Mouse (Mus musculus): ENCODE measurements around the gene Rgsl1. TPM values are rescaled to one million over a fixed set of nuclear protein-coding genes. Genes with fewer than 3 reads are reported as not detected.

The Rgsl1 gene
- polyA plus RNA-seq (2014; fragmentation: Illumina TruSeq; extraction: RNeasy Lipid Tissue Mini Kit (QIAGEN cat#74804); ENCODE audit: insufficient read depth, low read depth, low replicate concordance) = not detected

DNA sequence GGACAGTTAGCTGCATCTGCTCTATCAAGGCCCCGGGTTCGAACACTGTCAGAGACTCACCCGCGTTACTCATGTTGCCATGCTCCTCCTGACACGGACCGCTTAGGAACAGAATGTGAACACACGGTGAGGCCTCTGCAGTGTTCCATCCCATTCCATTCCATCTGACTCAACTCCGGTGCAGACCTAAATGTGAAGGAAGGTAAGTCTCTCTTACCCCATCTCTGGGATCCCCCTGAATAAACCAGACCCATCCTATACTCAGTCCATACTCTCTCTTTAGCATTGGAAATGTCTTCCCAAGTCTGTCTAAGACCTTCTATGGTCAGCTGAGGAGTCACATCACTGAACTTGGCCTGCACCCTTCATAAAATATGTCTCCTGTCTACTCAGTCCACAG, at the start of gene Rgsl1:
TSS of gene Rgsl1 (minus strand) at position 101 of the 400 bp plus-strand sequence.

GRCm38 (mm10) chr1:153891442-153891841, 47.5 kb upstream of the Rgsl1 start, which contains the start of gene Teddm1a:
Gene Teddm1a, plus strand, starts transcription at chr1:153891742.

GRCm38 (mm10) chr1:153874045-153874444, 30.1 kb upstream of the Rgsl1 start, which contains the start of gene Teddm1b:
Gene Teddm1b, plus strand, starts transcription at chr1:153874345.

GRCm38 (mm10) chr1:153749211-153749801, 94.6 kb downstream of the Rgsl1 start, which contains the start of gene Rnasel:
Gene Rnasel, plus strand, starts transcription at chr1:153749426.

DNA sequence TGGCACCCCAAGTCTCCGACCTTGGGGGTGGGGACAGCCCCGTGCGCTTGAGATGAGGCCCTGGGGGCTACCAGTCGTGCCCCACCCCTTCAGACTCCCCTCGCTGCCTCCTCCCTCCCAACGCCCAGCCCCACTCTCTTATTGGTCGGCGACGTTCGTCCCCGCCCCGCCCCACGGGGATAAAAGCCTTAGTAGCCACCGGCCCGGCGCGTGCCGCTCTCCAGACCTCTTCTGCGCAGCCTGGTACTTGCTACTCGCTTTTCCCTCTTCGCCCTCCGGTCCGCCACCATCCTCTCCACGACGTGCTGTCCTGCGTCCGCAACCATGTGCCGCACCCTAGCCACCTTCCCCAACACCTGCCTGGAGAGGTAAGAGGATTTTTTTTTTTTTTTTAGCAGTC, 103.8 kb downstream of the Rgsl1 start, which contains the start of gene Rgs16:
TSS of gene Rgs16 (plus strand) at position 205 of the 400 bp plus-strand sequence.

Other genes starting within 250 kb of the Rgsl1 start
- not detected for gene Rgs8, start 191.1 kb downstream of the Rgsl1 start, polyA plus RNA-seq (2014; fragmentation: Illumina TruSeq; extraction: RNeasy Lipid Tissue Mini Kit (QIAGEN cat#74804); ENCODE audit: insufficient read depth, low read depth, low replicate concordance)
- gene Rgs16, start 103.8 kb downstream of the Rgsl1 start, polyA plus RNA-seq (2014; fragmentation: Illumina TruSeq; extraction: RNeasy Lipid Tissue Mini Kit (QIAGEN cat#74804); ENCODE audit: insufficient read depth, low read depth, low replicate concordance) = 1.0 TPM
- 10.2 TPM for gene Rnasel, start 94.7 kb downstream of the Rgsl1 start, polyA plus RNA-seq (2014; fragmentation: Illumina TruSeq; extraction: RNeasy Lipid Tissue Mini Kit (QIAGEN cat#74804); ENCODE audit: insufficient read depth, low read depth, low replicate concordance)
- gene Teddm1b, start 30.2 kb upstream of the Rgsl1 start, polyA plus RNA-seq (2014; fragmentation: Illumina TruSeq; extraction: RNeasy Lipid Tissue Mini Kit (QIAGEN cat#74804); ENCODE audit: insufficient read depth, low read depth, low replicate concordance) = not detected
- gene Teddm1a, start 47.6 kb upstream of the Rgsl1 start, polyA plus RNA-seq (2014; fragmentation: Illumina TruSeq; extraction: RNeasy Lipid Tissue Mini Kit (QIAGEN cat#74804); ENCODE audit: insufficient read depth, low read depth, low replicate concordance) = not detected
- gene Glul, start 55.8 kb upstream of the Rgsl1 start, polyA plus RNA-seq (2014; fragmentation: Illumina TruSeq; extraction: RNeasy Lipid Tissue Mini Kit (QIAGEN cat#74804); ENCODE audit: insufficient read depth, low read depth, low replicate concordance) = 176 TPM
- 0.19 TPM for gene Teddm2, start 56.1 kb upstream of the Rgsl1 start, polyA plus RNA-seq (2014; fragmentation: Illumina TruSeq; extraction: RNeasy Lipid Tissue Mini Kit (QIAGEN cat#74804); ENCODE audit: insufficient read depth, low read depth, low replicate concordance)

Measured in lung, adult 10 weeks (tissue).